Mouse (Mus musculus): ENCODE measurements around the gene Ddc. TPM values are rescaled to one million over a fixed set of nuclear protein-coding genes. Genes with fewer than 3 reads are reported as not detected.

Gene Ddc
- polyA plus RNA-seq, 1 experiment = 1.6 TPM

DNA sequence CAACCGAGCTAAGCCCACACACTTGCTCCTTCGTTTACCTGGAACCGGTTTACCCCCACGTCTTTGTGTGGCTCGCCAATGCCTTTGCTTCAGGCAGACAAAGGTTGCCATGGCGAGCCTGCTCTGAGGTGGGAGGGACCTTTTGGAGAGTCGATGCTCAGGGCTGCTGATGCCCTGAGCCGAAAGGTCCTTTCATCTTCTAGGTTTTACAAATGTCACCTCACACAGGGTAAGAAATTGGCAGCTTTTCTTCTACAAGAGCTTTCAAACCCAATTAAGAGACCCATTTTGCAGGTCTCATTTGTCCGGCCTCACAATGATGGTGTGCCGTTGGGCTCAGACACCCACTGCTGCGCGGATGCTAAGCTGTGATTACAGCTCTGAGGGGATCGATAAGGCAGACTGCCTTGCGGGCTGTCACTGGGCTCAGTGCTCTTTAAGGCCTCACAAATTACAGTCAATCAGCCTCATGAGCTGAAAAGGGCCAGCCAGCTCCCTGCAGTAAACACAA is 29.9 kb downstream of the Ddc start:
- Histone ChIP-seq H3K4me3 (ENCODE audit: insufficient read depth, low read length) (no peak overlapping the region), H3K27ac (ENCODE audit: insufficient read depth, low read length) (no peak overlapping the region), H3K4me1 (ENCODE audit: control insufficient read depth, insufficient read depth, low read length) (peaks cover 16% of the 10 kb centered on the region)
- TF ChIP-seq CTCF (IDR thresholded peaks at IDR 0.05; ENCODE audit: borderline replicate concordance, insufficient read depth, low read length) (no peak), POLR2A (IDR thresholded peaks at IDR 0.05; ENCODE audit: low read depth, low read length) (no peak)

DNA sequence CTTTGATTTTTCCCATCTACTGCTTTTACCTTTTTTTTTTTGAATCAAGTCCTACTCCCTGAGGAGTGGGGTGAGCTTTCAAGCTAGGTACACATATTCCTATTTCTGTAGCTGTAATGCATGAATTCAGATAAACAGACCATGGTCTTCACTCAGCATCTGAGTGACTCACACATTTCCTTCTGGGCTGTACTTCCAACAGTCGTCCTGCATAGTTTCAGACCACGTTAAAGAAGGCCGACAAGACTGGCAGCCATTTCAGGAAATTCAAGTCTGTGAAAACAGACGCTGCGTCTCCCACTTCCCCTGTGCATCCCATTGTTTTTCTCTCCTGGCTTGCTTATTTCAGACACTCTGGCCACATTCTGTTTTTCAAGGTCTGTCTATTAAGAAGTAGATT is 31.2 kb downstream of the Ddc start:
- H3K27ac ChIP-seq (ENCODE audit: insufficient read depth, low read length) = peak overlapping the region; percentile 4; the same call in 1 of the 2 replicates
- no peak overlapping the region for H3K4me3 ChIP-seq (ENCODE audit: insufficient read depth, low read length)
- H3K4me1 ChIP-seq (ENCODE audit: control insufficient read depth, insufficient read depth, low read length) = peaks cover 11% of the 10 kb centered on the region
- no peak for TF ChIP-seq POLR2A (IDR thresholded peaks at IDR 0.05; ENCODE audit: low read depth, low read length)
- TF ChIP-seq CTCF (IDR thresholded peaks at IDR 0.05; ENCODE audit: borderline replicate concordance, insufficient read depth, low read length) = no peak

DNA sequence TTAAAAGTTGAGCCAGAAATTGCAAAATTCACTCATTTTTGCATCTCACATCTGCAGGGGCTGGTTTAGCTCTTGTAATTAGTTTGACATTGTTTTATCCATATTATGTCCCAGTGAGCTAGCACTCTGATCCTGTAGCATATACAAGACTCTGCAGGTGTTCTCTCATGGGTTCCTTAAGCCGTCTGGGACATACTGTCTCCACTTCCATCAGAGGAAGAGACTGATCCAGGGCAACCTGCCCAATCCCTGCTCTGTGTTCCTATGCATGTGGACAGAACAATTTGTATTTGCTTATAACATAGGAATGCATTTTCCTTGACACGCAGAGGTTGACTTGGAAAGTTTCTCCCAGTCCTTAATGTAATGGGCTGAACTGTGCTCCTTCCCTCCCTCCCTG is 32.8 kb downstream of the Ddc start:
- peak overlapping the region; percentile 38; the same call in 1 of the 2 replicates for H3K27ac ChIP-seq (ENCODE audit: insufficient read depth, low read length)
- TF ChIP-seq POLR2A (IDR thresholded peaks at IDR 0.05; ENCODE audit: low read depth, low read length) (no peak), CTCF (IDR thresholded peaks at IDR 0.05; ENCODE audit: borderline replicate concordance, insufficient read depth, low read length) (no peak)
- H3K4me3 ChIP-seq (ENCODE audit: insufficient read depth, low read length) = no peak overlapping the region
- peaks cover 7% of the 10 kb centered on the region; the same call in 1 of the 2 replicates for H3K4me1 ChIP-seq (ENCODE audit: control insufficient read depth, insufficient read depth, low read length)

GRCm38 (mm10) chr11:11864446-11865101 is 33.4 kb downstream of the Ddc start:
- H3K4me1 ChIP-seq (ENCODE audit: control insufficient read depth, insufficient read depth, low read length) = peaks cover 7% of the 10 kb centered on the region; the same call in 1 of the 2 replicates
- H3K27ac ChIP-seq (ENCODE audit: insufficient read depth, low read length) = peak overlapping the region; percentile 38; the same call in 1 of the 2 replicates
- H3K4me3 ChIP-seq (ENCODE audit: insufficient read depth, low read length) = no peak overlapping the region
- TF ChIP-seq CTCF (IDR thresholded peaks at IDR 0.05; ENCODE audit: borderline replicate concordance, insufficient read depth, low read length) = no peak

GRCm38 (mm10) chr11:11862502-11862901 is 35.4 kb downstream of the Ddc start:
- H3K27ac ChIP-seq (ENCODE audit: insufficient read depth, low read length) = peak overlapping the region; percentile 34; the same call in 1 of the 2 replicates

DNA sequence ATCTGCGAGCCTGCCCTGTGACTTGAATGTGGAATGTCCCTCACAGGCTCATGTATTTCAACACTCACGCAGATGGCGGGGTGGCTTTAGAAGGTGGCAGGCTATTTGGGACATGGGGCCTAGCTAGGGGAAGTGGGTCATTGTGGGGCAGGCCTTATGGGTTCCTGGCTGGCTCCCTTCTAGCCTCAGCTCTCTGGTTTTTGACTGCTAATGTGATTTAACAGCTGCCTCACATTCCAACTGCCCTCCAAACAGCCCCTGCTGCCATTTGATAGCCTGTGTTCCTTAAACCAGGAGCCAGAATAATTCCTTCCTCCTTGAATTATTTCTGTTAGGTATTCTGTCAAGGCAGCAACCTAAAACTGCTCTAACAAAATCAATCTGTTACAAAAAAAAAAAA is 41.0 kb downstream of the Ddc start:
- no peak for TF ChIP-seq POLR2A (IDR thresholded peaks at IDR 0.05; ENCODE audit: low read depth, low read length)
- TF ChIP-seq CTCF (IDR thresholded peaks at IDR 0.05; ENCODE audit: borderline replicate concordance, insufficient read depth, low read length) = no peak
- H3K27ac ChIP-seq (ENCODE audit: insufficient read depth, low read length) = no peak overlapping the region
- no peaks in the 10 kb centered on the region; the same call in 1 of the 2 replicates for H3K4me1 ChIP-seq (ENCODE audit: control insufficient read depth, insufficient read depth, low read length)
- H3K4me3 ChIP-seq (ENCODE audit: insufficient read depth, low read length) = no peak overlapping the region

More at GRCm38 (mm10) chr11:11862502-11862901, 35.4 kb downstream of the Ddc start:
- H3K4me1 ChIP-seq (ENCODE audit: control insufficient read depth, insufficient read depth, low read length) = peaks cover 7% of the 10 kb centered on the region; the same call in 1 of the 2 replicates
- no peak overlapping the region for H3K4me3 ChIP-seq (ENCODE audit: insufficient read depth, low read length)
- TF ChIP-seq CTCF (IDR thresholded peaks at IDR 0.05; ENCODE audit: borderline replicate concordance, insufficient read depth, low read length) = no peak
- no peak for TF ChIP-seq POLR2A (IDR thresholded peaks at IDR 0.05; ENCODE audit: low read depth, low read length)

DNA sequence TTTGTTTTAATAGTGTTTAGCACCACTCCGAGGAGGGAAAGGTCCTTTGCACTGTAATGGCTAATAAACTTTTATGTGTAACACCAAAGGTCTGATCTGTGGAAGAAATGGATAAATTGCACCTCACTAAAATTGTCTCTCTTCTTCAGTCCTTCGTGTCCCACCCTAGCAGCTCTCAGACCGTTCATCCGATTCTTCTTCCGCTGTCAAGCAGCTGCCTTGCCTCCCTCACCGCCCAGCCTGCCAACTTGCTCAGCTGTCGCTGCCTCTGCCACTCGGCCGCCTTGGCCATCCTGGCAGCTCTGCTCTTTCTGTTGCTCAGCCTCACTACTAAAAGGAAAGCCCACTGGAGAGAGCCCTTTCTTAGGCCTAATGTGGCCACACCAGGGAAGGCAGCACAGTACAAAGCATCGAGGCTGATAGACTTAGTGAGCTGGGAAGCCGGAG is 42.2 kb downstream of the Ddc start:
- no peak overlapping the region for H3K4me3 ChIP-seq (ENCODE audit: insufficient read depth, low read length)
- H3K27ac ChIP-seq (ENCODE audit: insufficient read depth, low read length) = no peak overlapping the region
- H3K4me1 ChIP-seq (ENCODE audit: control insufficient read depth, insufficient read depth, low read length) = peaks cover 3% of the 10 kb centered on the region
- TF ChIP-seq CTCF (IDR thresholded peaks at IDR 0.05; ENCODE audit: borderline replicate concordance, insufficient read depth, low read length) = no peak
- TF ChIP-seq POLR2A (IDR thresholded peaks at IDR 0.05; ENCODE audit: low read depth, low read length) = no peak

DNA sequence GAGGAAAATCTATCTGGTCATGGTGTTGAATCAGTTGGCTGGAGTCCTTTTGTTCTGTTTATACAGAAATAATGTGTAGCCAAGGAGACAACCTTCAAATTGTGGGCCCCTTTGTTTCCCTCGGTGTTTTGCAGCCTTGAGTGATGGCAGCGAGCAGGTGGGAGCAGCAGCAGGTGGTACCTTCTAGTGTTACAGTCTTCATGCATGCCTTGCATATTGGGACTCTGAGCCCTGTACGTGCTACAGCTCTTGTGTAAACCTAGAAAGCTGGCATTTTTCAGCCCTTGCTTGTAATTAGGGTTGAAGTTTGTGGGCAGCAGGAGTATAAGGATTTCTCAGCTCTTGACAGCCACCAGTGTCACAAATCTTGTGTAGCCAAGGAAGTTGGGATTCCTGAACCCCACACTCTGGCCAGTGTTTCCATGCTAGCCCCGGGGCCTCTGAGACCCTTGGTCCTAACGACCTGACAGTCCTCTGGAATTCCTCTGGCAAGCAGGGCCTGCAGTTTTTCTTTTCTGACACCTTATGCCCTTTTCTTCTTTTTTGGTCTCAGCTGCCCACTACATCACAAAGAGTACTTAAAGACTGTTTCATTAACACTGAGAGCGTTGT is 42.8 kb downstream of the Ddc start:
- no peak overlapping the region for H3K4me3 ChIP-seq (ENCODE audit: insufficient read depth, low read length)
- peaks cover 8% of the 10 kb centered on the region for H3K4me1 ChIP-seq (ENCODE audit: control insufficient read depth, insufficient read depth, low read length)
- H3K27ac ChIP-seq (ENCODE audit: insufficient read depth, low read length) = no peak overlapping the region
- TF ChIP-seq POLR2A (IDR thresholded peaks at IDR 0.05; ENCODE audit: low read depth, low read length) (no peak), CTCF (IDR thresholded peaks at IDR 0.05; ENCODE audit: borderline replicate concordance, insufficient read depth, low read length) (no peak)

DNA sequence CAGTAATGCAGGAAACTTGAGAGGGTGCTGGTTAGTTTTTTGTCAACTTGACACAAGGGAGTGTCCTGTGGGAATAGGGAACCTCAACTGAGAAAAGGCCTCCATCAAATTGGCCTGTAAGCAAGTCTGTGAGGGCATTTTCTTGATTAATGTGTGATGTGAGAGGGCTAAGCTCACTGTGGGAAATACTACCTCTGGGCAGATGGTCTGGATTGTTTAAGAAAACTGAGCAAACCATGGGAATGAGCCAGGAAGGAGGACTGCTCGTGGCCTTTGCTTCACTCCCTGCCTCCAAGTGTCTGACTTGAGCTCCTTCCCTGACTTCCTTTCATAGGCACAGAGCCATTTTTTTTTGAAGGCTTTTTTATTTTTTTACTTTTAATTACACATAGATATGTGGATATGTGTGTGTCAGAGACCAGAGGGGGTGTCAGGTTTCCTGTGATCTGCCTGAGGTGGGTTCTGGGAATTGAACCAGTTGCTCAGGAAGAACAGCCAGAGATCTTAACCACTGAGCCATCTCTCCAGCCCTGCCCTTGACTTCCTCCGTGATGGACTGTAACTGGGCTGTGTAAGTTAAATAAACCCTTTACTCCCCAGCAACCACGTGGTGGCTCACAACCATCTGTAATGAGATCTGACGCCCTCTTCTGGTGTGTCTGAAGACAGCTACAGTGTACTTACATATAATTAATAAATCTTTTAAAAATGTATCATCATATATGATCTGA is 44.0 kb downstream of the Ddc start:
- Histone ChIP-seq H3K4me3 (ENCODE audit: insufficient read depth, low read length) (no peak overlapping the region), H3K4me1 (ENCODE audit: control insufficient read depth, insufficient read depth, low read length) (peaks cover 13% of the 10 kb centered on the region), H3K27ac (ENCODE audit: insufficient read depth, low read length) (peak overlapping the region; percentile 51; the same call in 1 of the 2 replicates)
- no peak; the same call in 1 of the 2 replicates for TF ChIP-seq POLR2A (IDR thresholded peaks at IDR 0.05; ENCODE audit: low read depth, low read length)
- TF ChIP-seq CTCF (IDR thresholded peaks at IDR 0.05; ENCODE audit: borderline replicate concordance, insufficient read depth, low read length) = no peak

All from embryonic fibroblast, embryonic 13.5 days (primary cell).